ENCODE assay signal across 9 mouse cellular contexts in the genomic region with DNA sequence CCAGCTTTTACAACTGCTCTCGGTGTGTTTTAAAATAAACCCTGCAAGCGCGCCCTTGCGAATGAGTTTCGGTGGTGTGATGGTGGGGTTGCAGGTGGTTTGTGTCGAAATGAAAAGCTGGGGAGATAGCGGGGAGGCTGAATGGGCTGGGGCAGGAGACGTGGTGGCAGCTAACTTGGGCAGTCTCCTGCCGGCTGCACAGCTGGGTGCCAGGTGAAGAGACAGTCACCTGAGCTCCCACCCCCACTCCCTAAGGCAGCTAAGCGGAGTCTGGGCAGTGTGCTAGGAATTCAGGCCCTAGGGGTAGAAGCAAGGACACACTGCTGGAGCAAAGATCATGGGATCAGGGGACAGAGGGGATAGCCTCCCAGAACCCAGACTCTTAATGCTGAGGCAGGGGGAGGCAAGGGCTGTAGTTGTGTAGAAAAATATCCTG. TPM values are rescaled to one million over a fixed set of nuclear protein-coding genes. Genes with fewer than 3 reads are reported as not detected.
A peak's percentile ranks its signal among the peaks of the same experiment; 100 is the strongest.
DNase-seq lines count a peak whose midpoint lies in the region; ATAC-seq lines count a peak whose summit lies in the region.
"Had no signal": no experiment of that assay in that cellular context is flagged by ENCODE, and none has a peak within 500 bp of the region (broad histone marks: within the 10 kb centered on the region; RNA-seq: fewer than 3 reads in every experiment).

No protein-coding gene starts in this region.

- no peak overlapping the region for H3K27ac ChIP-seq in heart, embryonic 11.5 days (ENCODE audit: low read depth, low read length)
- no peak overlapping the region for H3K27ac ChIP-seq in forebrain, embryonic 16.5 days (ENCODE audit: low read length)
- no peak overlapping the region for H3K27ac ChIP-seq in limb, embryonic 13.5 days

- peak overlapping the region; percentile 47 for H3K9ac ChIP-seq in heart, embryonic 11.5 days (ENCODE audit: low read depth, low read length)
- peak overlapping the region; percentile 43 for H3K9ac ChIP-seq in forebrain, embryonic 16.5 days (replicated peaks; ENCODE audit: low read depth, low read length)
- peak overlapping the region; percentile 50; the same call in 1 of the 2 replicates for H3K9ac ChIP-seq in limb, embryonic 13.5 days

- H3K4me2 ChIP-seq in heart, embryonic 11.5 days, result peak overlapping the region; percentile 92
- H3K4me2 ChIP-seq in forebrain, embryonic 16.5 days (ENCODE audit: low read length), result peak overlapping the region; percentile 78
- peak overlapping the region; percentile 81 for H3K4me2 ChIP-seq in limb, embryonic 13.5 days (replicated peaks)

- no peaks in the 10 kb centered on the region for H3K4me1 ChIP-seq in heart, embryonic 11.5 days (ENCODE audit: control insufficient read depth, insufficient read depth, low read length)
- H3K4me1 ChIP-seq in forebrain, embryonic 16.5 days (replicated peaks; ENCODE audit: control insufficient read depth, insufficient read depth, low read length), result peaks cover 12% of the 10 kb centered on the region
- peaks cover 15% of the 10 kb centered on the region for H3K4me1 ChIP-seq in limb, embryonic 13.5 days

- WGBS in heart, embryonic 11.5 days (ENCODE audit: insufficient replicate concordance), result 3% methylated on average over 10 of the region's 10 CpGs
- 4% methylated on average over 10 of the region's 10 CpGs for WGBS in forebrain, embryonic 16.5 days
- WGBS in limb, embryonic 13.5 days, result 5% methylated on average over 10 of the region's 10 CpGs

- H3K9me3 ChIP-seq in heart, embryonic 11.5 days (replicated peaks; ENCODE audit: control insufficient read depth, low read length), result no peaks in the 10 kb centered on the region
- H3K9me3 ChIP-seq in forebrain, embryonic 16.5 days (ENCODE audit: control insufficient read depth, low read length), result no peaks in the 10 kb centered on the region
- no peaks in the 10 kb centered on the region for H3K9me3 ChIP-seq in limb, embryonic 13.5 days
- H3K9me3 ChIP-seq: G1E had no signal

- no peaks in the 10 kb centered on the region for H3K36me3 ChIP-seq in heart, embryonic 11.5 days (ENCODE audit: control insufficient read depth, insufficient read depth, low read length)
- H3K36me3 ChIP-seq in forebrain, embryonic 16.5 days (ENCODE audit: control insufficient read depth, insufficient read depth), result no peaks in the 10 kb centered on the region
- H3K36me3 ChIP-seq in limb, embryonic 13.5 days, result no peaks in the 10 kb centered on the region
- H3K36me3 ChIP-seq: G1E had no signal

- no peak; the same call in 1 of the 2 replicates for ATAC-seq in heart, embryonic 11.5 days (replicated peaks; ENCODE audit: insufficient number of reproducible peaks, low FRiP score, low TSS enrichment)
- peak; percentile 28 for ATAC-seq in forebrain, embryonic 16.5 days
- ATAC-seq in limb, embryonic 13.5 days (ENCODE audit: low FRiP score, low read depth), result no peak; the same call in 1 of the 2 replicates

- H3K27me3 ChIP-seq in heart, embryonic 11.5 days (ENCODE audit: control insufficient read depth, insufficient read depth, low read length), result peaks cover 7% of the 10 kb centered on the region; the same call in 1 of the 2 replicates
- H3K27me3 ChIP-seq in forebrain, embryonic 16.5 days (replicated peaks; ENCODE audit: control insufficient read depth, insufficient read depth, low read length), result peaks cover 2% of the 10 kb centered on the region; the same call in 1 of the 2 replicates
- peaks cover 36% of the 10 kb centered on the region for H3K27me3 ChIP-seq in limb, embryonic 13.5 days

- H3K4me3 ChIP-seq in heart, embryonic 11.5 days (ENCODE audit: low read depth, low read length), result peak overlapping the region; percentile 49
- peak overlapping the region; percentile 44 for H3K4me3 ChIP-seq in forebrain, embryonic 16.5 days (replicated peaks; ENCODE audit: low read length)
- peak overlapping the region; percentile 44 for H3K4me3 ChIP-seq in limb, embryonic 13.5 days

- DNase-seq in heart, adult 8-10 months (ENCODE audit: low spot score), result no peak
- DNase-seq in ES-CJ7 (ENCODE audit: low read depth, low spot score), result peak; percentile 35
- DNase-seq in retina, postnatal 1 day, result peak; percentile 11
- no peak for DNase-seq in layer of hippocampus, postnatal 10 days (ENCODE audit: low spot score in 2 of 2)
- no peak for DNase-seq in urinary bladder, postnatal 4 days (ENCODE audit: low spot score in 2 of 2)

RNA-seq across cellular contexts. Expression of a gene that starts 1.1 kb away (rescaled TPM):
- polyA plus RNA-seq in heart, embryonic 11.5 days (2014; fragmentation: Nextera tagmentation; extraction: Ambion mirVana), result 1.3 and 4.0 TPM in 2 replicates
- 1 to 10 TPM; 5.2 to 7.7 (median 6.3) TPM for total RNA-seq in heart, adult 8-10 months (2022)
- polyA plus RNA-seq in forebrain, embryonic 16.5 days (2015; fragmentation: Nextera tagmentation; extraction: Ambion mirVana), result 0.48 and 1.3 TPM in 2 replicates
- polyA plus RNA-seq in limb, embryonic 13.5 days (2015; fragmentation: Nextera tagmentation; extraction: Ambion mirVana), result 1.5 and 1.8 TPM in 2 replicates
- 1 to 10 TPM; 4.0 to 4.4 TPM for total RNA-seq in layer of hippocampus, postnatal 10 days (2021)
- polyA plus RNA-seq: G1E had no signal

Comparison
In these comparisons a context has a peak if more than half of its experiments do, and no peak if none do; other contexts are left out.
1. DNase-seq: peak in ES-CJ7 (single experiment) and retina, postnatal 1 day (single experiment); none in heart, adult 8-10 months (single experiment), layer of hippocampus, postnatal 10 days (0 of 2) and urinary bladder, postnatal 4 days (0 of 2).
2. Peak in every context shown above with its lines, with median percentiles within 50 percentile points of each other: H3K4me2 ChIP-seq, H3K4me3 ChIP-seq and H3K9ac ChIP-seq.